Mouse (Mus musculus): Measurements from ENCODE around the gene Gm16381. TPM values are rescaled to one million over a fixed set of nuclear protein-coding genes. Genes with fewer than 3 reads are reported as not detected.

Gene Gm16381
- not detected in 4 replicates for total RNA-seq (2023)

GRCm38 (mm10) chr12:87644520-87644919 lies at the start of gene Gm16381:
Gm16381 (minus strand) TSS chr12:87644620.

GRCm38 (mm10) chr12:87618569-87618968 lies 25.9 kb downstream of the Gm16381 start, which contains the start of gene Gm4027:
Gm4027 (plus strand) TSS chr12:87618869.

GRCm38 (mm10) chr12:87602388-87602787 lies 42.0 kb downstream of the Gm16381 start, which contains the start of gene Oog1:
Oog1 (plus strand) TSS chr12:87602688.

Other genes with a start within 250 kb of the Gm16381 start
- 30.0 to 33.7 TPM (median 33.2 TPM) in 4 replicates for gene Slirp, start 200.7 kb downstream of the Gm16381 start, total RNA-seq (2023)
- 79.2 to 103 TPM (median 90.0 TPM) in 4 replicates for gene Alkbh1, start 200.6 kb downstream of the Gm16381 start, total RNA-seq (2023)
- gene Snw1, start 172.3 kb downstream of the Gm16381 start, total RNA-seq (2023), result 85.7 to 95.8 TPM (median 89.9 TPM) in 4 replicates
- not detected in 4 replicates for gene Gm5788, start 149.9 kb downstream of the Gm16381 start, total RNA-seq (2023)
- not detected in 4 replicates for gene Gm8300, start 130.3 kb downstream of the Gm16381 start, total RNA-seq (2023)
- gene Oog1, start 41.9 kb downstream of the Gm16381 start, total RNA-seq (2023), result not detected in 4 replicates
- gene Gm4027, start 25.8 kb downstream of the Gm16381 start, total RNA-seq (2023), result not detected in 4 replicates
- gene Gm21319, start 131.1 kb upstream of the Gm16381 start, total RNA-seq (2023), result not detected in 4 replicates
- gene Gm21936, start 150.9 kb upstream of the Gm16381 start, total RNA-seq (2023), result not detected in 4 replicates
- not detected in 4 replicates for gene BB287469, start 172.0 kb upstream of the Gm16381 start, total RNA-seq (2023)
- not detected in 4 replicates for gene Gm2001, start 197.7 kb upstream of the Gm16381 start, total RNA-seq (2023)
- gene Gm2016, start 229.5 kb upstream of the Gm16381 start, total RNA-seq (2023), result not detected in 4 replicates

All from B cell, adult 62 days (primary cell).